Mouse (Mus musculus): Measurements from ENCODE around the gene Chkb.

DNA sequence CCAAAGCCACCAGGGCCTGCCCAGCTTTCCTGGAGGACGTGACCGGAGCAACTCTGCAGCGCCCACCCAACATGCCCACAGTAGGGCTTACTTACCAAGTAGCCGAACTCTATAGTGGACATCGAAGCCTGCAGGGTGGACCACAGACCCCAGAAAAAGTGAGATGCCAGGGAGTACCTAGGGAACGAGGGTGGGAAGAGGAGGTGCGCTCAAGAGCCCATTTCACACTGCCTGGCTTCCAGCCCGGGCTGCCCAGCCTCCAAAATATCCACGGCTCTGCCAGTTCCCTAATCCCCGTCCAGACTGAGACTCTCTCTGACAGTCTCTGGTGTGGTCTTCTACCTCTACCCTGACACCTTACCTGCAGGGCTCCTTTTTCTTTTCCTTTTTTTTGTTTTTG is 3.0 kb downstream of the Chkb start:
- no peak for TF ChIP-seq CTCF (IDR thresholded peaks at IDR 0.05; ENCODE audit: low read depth, low read length)
- no peak for TF ChIP-seq EP300 (IDR thresholded peaks at IDR 0.05; ENCODE audit: insufficient read depth, low read depth, low read length)

Data from ES-Bruce4 (cell line).